Mouse (Mus musculus): ENCODE data around the gene Pkd1.

Pkd1 gene

DNA sequence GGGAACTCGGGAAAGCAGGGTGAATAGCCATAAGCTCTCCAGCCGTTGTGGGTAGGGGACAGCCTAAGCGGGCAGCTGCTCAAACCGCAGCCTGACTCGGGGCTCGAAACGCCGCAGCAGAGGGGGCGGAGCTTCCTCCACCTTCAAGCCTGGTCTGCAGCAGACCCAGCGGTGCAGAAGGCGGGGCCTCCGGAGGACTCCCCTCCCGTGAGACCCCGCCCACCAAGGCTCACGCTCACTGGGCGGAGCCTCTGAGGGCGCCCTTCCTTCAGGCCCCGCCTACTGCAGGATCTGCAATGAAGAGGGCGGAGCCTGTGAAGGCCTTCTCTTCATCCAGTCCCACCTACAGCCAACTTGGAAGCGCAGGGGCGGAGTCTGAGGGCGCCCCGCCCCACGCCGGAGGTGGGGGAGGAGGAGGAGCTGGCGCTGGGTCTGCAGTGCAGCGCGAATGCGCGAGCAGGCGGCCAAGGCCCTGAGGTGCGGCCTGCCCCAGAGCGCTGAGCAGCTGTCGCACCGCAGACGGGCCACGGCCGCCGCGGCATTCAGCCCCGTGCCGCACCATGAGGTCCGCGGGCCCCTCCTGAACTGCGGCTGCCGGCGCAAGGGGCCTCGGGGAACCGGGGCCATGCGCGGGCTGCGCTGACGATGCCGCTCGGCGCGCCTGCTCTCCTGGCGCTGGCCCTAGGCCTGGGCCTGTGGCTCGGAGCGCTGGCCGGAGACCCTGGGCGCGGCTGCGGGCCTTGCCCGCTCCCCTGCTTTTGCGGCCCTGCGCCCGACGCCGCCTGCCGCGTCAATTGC, at the start of gene Pkd1:
TSS of gene Pkd1 (plus strand) at position 217 of the 798 bp plus-strand sequence.
- peak; percentile 100 for DNase-seq (ENCODE audit: low spot score)

DNA sequence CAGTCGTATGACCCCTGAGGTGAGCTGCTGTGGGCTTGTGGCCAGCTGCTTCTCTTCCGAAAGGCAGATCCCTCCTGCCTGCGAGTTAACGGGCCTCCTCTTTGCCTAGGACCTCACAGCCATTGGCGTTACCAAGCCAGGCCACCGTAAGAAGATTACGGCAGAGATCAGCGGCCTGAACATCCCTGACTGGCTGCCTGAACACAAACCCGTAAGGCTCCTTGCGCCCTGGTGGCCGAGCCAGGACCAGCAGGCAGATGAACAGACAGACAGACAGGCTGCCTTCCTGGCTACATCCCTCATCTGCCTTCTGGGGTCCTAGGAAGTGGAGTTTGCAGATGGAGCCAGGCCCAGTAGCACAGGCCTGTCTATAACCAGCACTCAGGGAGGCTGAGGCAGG, 47.4 kb upstream of the Pkd1 start:
- DNase-seq (ENCODE audit: low spot score), result no peak

DNA sequence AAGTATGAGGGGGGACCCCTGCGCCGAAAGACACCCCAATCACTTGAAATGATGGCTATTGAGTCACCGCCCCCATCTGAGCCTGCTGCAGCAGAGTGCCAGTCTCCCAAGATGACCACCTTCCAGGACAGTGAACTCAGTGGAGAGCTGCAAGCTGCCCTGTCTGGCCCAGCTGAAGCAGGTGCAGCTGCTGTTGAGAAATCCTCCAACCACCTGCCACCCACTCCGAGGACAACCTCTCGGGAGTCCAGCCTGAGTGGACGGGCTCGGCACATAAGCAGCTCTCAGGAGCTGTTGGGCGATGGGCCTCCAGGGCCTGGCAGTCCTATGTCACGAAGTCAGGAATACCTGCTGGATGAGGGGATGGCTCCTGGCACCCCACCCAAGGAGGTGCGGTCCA, 45.5 kb upstream of the Pkd1 start:
- DNase-seq (ENCODE audit: low spot score), result no peak

DNA sequence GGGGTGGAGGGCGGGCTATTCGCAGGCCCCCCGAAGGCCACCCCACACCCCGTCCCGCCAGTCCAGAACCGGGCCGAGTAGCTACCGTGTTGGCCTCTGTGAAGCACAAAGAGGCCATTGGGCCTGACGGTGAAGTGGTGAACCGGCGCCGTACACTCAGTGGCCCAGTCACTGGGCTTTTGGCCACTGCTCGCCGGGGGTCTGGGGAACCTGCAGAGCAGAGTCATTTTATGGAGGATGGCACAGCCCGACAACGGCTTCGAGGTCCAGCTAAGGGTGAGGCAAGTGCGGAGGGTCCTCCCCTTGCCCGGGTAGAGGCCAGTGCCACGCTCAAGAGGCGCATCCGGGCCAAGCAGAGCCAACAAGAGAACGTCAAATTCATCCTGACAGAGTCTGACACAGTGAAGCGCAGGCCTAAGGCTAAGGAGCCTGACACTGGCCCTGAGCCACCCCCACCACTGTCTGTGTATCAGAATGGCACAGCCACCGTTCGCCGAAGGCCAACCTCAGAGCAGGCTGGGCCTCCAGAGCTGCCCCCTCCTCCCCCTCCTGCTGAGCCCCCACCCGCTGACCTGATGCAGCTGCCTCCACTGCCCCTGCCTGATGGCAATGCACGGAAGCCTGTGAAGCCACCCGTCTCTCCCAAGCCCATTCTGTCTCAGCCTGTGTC, 44.2 kb upstream of the Pkd1 start:
- DNase-seq (ENCODE audit: low spot score), result no peak

DNA sequence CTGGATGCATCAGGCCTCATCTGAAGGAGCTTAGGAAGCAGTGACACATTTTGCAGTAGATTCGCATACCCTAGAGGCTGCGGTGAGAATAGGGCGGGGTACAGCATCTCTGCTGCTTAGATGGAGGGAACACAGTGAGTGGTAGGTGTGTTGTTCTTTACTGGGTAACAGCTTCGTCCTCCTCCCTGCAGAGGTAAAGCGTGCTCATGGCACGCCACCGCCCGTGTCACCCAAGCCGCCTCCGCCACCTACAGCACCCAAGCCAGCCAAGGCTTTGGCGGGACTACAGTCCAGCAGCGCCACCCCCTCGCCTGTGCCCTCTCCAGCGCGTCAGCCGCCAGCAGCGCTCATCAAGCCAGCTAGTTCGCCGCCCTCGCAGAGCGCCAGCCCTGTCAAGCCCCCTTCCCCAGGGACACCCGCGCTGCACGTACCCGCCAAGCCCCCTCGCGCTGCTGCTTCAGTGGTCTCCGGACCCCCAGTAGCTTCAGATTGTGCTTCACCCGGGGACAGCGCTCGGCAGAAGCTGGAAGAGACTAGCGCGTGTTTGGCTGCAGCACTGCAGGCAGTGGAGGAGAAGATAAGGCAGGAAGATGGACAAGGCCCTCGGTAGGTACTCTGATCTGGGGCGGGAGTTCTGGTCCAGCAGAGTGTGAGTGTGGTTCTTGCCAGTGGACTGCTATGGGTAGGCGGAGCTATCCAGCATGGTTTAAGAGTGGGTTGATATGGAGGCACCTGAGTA, 43.1 kb upstream of the Pkd1 start:
- DNase-seq (ENCODE audit: low spot score), result no peak

DNA sequence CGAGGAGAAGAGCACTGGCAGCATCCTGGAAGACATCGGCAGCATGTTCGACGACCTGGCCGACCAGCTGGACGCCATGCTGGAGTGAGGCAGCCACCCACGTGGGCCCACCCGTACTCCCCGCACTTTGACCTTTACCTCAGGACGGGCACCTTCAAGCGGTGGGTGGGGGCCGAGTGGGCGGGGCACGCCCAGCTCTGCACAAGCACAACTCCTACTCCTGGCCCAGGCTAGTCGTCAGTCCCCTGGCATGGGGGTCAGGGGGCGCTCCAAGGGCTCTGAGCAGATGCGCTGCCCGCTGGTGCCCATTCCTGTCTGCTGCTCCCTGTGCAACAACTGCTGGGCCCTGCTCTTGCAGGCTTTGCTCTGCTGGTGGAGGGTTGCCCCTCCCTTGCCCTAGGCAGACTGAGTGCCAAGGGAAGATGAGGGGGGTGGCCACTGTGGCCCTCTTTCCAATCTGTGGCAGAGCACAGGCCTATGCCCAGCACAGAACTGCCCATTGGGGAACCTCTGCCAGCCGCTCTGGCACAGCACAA, 42.4 kb upstream of the Pkd1 start:
- no peak for DNase-seq (ENCODE audit: low spot score)

DNA sequence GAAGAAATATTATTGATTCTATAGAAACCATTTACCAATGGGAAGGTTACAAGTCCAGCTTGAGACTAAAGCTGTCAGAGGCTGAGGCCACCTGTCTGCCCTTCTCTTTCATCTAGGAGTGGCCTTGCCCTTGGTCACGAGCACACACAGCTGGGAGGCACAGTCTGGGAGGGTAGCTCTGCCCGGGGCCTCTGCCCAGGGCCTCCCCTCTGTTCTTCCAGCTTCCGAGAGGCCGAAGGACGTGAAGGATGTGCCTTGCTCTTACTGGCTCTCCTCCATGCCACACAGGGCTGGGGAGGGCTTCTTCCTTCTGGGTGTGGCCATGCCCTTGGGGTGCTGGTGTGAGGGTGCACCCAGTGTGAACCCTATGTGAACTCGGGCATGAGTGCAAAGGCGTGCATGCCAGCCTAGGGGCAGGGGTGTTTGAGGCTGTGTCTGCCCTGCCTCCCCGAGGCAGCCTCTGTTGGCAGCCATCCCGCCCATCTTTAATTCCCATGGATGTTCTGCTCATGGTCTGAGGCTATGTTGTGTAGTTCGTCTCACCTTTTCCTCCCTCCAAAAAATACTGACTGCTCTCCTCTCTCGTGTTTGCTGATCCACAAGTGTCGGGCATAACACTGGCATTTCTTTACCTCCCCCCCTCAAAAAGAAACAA, 41.7 kb upstream of the Pkd1 start:
- no peak for DNase-seq (ENCODE audit: low spot score)

DNA sequence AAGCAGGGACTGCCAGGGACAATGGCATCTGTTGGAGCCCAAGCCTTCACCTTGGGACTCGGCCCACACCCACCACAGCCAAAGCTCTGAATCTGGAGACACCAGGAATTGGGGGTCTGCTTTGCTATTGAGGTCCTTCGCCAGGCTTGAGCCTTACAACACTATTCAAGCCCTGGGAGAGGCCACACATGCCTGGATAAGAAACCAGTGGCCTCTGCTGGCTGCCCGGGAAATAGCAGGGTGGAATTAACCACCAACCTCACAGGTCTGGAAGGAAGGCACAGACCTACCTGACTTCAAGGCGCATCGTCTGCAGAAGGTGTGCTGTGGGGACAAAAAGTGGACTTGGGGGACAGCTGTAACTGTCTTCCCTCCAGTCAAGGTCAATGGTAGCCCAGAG, 36.0 kb upstream of the Pkd1 start:
- peak; percentile 71 for DNase-seq (ENCODE audit: low spot score)

DNA sequence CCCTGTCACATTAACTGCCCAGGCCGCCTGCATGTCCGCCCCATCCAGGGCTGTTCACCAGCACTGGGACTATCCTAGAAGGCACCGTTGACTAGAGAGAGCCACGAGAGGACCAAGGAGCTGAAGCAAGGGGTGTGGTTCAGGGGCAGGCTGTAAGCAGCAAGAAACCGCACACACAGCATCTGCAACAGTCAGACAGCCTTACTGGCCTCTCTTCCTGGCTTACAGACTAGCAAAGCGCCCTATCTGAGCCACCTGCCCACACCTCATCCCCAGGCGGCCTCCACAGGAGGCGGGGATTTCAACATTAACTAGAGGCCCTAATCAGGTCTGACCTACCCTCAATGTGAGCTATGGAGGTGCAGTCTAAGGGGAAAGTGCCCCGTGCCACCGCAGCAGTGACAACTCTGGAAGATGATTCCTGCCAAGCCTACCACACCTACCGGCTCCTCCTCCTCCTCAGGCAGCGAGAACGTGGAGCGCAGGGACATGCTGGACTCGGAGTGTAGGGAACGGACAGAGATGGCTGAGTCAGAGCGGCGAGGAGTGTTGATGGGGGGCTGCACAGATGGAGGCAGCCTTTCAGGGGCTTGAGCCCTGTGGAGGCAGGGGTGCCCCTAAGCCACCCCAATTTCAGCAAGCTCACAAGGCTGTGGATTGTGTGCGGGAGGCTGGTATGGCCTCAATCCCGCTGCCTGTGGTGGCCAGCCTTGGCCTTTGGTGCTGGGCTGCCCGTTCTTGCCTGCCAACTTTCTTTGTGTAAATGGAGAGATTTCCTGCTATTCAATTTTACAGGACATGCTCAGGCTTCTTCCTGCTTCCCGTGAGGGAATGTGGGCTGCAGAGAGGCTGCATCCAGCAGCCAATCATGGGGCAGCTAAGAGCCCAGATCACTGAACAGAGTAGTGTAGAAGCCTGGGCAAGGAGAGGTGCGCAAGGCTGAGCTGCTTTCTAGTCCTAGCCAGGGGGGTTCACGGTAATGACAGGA, 35.1 kb upstream of the Pkd1 start:
- no peak for DNase-seq (ENCODE audit: low spot score)

DNA sequence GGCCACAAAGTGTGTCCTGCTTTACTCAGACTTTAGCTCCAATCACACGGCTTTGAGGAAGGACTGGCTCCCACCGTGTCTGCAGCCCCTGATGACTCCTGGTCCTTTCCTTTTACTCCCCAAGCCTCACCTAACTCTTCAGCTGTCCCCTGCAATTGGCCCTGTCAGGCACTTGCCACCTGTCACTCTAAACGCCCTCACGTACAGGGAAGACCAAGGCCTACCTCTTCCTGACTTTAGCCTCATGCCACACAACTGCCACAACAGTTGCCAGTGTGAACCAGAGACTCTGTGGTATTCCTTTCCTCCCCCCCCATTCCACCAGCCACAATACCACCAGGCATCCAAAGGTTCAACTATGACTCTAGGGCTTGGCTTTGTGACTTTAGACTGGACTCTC, 29.2 kb upstream of the Pkd1 start:
- DNase-seq (ENCODE audit: low spot score), result no peak

DNA sequence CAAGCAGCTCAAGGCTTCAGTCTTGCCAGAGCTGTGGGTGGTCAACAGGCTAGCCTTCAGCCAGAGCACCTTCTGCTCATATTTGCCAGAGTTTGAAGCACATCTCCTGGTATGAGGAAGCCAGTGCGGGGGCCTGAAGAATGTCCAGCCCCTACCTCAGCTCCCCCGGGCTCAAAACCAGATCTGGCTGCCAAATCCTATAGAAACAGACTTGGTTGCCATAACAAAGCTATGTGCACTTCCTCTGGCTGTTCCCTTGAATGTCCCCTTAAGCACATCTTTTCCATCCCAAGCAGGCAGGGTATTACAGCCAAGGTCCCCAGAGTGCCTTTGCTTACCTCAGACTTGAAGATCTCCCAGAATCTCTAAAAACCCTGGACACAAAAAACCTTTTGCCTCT, 24.9 kb upstream of the Pkd1 start:
- DNase-seq (ENCODE audit: low spot score), result peak; percentile 37

DNA sequence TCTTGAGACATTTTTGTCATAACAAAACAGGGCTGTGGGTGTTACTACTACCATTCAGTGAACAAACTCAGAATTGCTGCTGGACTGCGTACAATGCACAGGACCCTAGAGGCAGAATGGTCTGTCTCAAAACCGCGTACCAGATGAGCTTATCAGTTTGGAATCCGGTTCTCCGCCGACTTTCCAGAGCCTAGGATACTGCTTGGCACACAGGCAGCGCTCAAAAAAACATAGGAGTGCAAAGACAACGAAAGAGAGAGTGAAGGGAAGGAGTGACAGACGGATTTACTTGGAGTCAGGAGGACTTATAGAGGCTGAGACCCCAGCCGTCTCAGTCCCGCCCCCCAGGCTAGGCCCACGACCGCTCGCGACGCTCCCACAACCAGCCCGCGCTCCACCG, 22.3 kb upstream of the Pkd1 start:
- peak; percentile 69 for DNase-seq (ENCODE audit: low spot score)

DNA sequence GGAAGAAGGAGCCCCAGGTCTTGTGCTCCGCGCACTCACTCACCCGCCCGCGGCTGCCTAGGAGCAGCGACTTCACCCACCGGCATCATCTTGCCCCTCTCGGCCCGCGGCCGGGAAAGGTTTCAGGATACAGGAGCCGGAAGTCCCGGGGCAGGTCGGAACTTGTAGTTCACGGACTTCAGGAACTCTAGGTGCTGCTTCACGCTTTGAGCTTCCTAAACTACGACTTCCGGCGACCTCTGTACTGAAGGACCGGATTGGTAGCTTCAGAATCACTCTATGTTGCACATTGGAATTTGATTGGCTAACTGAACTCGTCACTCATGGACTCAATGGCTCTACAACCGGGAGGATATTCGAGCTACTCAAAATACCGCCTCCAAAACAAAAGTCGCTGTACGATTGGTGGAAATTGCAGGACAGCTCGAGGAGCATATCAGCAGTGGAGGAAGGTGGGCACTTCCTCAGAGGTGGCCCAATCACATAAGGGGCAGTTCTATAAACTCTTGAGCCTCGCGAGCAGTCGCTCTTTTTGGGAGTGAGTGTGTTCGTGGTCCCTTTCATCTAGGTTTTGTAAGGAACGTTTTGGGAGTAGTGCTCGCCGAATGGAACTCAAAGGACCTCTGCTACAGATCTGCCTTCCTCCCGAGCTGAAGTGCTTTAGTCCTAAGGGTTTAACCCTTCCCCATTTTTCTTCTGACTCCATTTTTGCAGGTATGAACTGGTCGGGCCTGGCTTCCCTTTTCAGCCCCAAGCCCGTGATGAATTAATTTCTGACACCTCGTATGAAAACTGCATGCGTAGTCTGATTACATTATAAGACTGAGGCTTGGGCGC, 21.7 kb upstream of the Pkd1 start, which contains the start of gene Traf7:
TSS of gene Traf7 (minus strand) at position 216 of the 837 bp plus-strand sequence.
- DNase-seq (ENCODE audit: low spot score), result peak; percentile 100

DNA sequence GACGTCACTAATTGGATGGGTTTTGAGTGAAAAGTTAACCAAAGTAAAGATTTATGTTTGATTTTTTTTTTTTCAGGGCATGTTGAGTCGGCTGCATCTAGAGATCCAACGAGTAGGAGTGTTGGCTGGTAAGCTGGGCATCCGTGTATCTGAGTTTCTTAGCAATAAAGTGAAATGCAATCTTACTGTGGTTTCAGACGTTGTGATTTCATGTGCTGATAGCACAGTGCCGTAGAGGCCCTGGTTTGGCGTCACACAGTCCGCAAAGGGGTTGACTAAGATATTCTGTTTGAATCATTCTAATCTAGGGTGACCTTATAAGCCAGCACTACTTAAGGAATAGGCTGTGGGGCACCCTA, 21.1 kb upstream of the Pkd1 start:
- DNase-seq (ENCODE audit: low spot score), result no peak

DNA sequence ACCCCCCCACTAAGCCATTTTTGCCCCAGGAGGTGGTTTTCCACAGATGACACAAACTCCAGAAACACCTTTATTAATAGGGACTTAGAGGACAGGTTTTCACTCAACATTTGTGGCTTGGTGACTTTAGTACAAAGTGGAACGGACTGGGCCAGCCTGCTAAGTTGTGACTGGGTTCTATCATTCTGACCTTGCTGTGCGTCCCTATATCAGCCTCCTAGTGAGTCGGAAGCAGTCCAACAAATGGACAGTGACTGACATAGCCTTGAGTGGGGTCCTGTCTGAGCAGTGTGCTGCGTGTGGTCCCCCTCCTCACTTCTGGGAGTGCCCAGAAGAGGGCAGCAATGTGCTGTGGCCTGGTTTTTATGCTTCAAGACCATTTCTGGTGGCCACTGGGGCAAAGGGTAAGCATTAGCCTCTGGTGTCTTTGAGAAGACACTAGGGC, 20.6 kb upstream of the Pkd1 start:
- peak; percentile 81 for DNase-seq (ENCODE audit: low spot score)

DNA sequence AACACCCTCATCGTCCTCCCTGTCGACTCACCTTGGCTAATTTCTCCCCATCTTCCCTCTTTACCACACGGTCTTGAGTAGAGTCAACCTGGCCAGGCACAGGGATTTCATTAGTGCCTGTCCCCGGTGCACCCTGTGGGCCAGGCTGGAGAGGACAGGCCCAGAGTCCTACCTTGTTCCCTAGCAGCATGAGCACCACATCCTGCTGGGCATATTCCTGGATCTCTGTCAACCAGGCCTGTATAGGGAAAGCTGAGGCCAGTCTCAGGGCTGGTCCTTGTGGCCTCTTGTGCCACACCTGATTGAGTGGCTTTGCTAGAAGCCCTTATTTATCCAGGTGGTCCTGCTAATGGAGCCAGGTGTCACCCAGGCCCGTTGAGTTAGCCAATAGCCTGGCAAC, 19.8 kb upstream of the Pkd1 start:
- no peak for DNase-seq (ENCODE audit: low spot score)

DNA sequence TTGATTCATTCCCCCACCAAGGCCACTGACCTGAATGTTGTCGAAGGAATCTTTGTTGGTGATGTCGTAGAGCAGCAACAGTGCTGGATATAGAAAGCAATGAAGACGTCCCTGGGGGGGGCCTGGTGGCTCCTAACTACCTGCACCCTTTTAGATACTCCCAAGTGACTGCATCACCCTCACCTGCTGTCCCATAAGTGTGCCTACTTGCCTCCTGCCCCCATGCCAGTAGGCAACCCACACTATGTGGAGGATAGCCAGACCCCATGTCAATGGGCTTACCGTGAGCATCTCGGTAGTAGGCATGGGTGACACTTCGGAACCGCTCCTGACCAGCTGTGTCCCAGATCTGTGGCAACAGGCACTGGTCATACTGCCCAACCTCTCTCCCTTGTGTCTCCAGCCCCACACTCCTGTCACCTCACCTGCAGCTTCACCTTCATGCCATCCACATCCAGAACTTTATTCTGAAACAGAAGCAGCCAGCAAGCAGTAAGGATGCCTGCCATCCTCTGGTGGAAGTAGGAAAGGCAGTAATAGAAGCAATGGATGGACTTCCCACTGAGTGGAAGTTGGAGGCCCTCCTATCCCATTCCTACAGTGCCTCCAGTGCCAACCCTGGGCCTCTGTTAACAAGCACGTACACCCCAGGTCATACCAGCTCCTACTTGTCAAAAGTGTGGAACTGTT, 19.1 kb upstream of the Pkd1 start:
- DNase-seq (ENCODE audit: low spot score), result no peak

DNA sequence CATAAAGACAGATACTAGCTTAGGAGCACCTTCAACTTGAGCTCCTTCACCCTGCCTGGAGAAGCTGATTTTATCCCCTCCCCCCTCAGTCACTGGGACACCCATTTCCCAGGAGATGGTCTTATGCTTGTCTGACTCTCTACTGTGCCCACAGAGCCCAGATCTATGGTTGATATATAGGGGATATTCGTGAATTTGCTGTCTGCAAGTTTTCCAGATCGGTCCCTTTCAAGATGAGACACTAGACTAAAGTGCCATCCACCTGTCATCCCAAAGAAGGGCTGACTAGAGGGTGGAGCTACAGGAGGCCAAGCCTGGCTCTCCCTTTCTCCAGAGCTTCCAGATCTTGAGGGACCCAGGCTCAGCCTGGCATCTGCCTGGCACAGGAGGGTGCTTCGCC, 18.6 kb upstream of the Pkd1 start:
- no peak for DNase-seq (ENCODE audit: low spot score)

DNA sequence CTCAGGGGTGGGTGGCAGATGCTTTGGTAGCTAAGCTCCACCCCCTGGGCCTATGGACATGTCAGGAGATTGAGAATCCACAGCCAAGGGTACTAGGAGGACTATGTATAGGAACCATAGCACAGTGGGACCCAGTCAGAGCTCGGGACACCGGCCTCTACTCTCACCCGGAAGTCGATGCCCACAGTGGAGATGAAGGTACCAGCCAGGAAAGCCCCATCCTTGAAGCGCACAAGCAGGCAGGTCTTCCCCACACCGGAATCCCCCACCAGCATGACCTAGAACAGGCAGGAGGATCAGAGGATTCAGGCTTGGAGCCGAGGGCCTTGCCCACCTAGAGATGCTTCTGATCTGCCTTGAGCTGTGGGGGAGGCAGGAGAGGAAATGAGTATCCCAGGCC, 17.6 kb upstream of the Pkd1 start:
- DNase-seq (ENCODE audit: low spot score), result no peak
